Mouse (Mus musculus): ENCODE data around the gene Prdm16. TPM values are rescaled to one million over a fixed set of nuclear protein-coding genes. Genes with fewer than 3 reads are reported as not detected.

The Prdm16 gene
- total RNA-seq, 2 experiments from 2014 or later: 9.1 to 9.9 TPM

GRCm38 (mm10) chr4:154400256-154401171 is 236.2 kb downstream of the Prdm16 start:
- intact Hi-C loops (cut with DNase I): no loop called here

GRCm38 (mm10) chr4:154399634-154400033 is 237.0 kb downstream of the Prdm16 start:
- intact Hi-C loops (cut with DNase I): no loop called here
- DNase-seq: no peak

More at GRCm38 (mm10) chr4:154400256-154401171, 236.2 kb downstream of the Prdm16 start:
- no peak for DNase-seq

- intact Hi-C loops (cut with DNase I): no loop called here
- no peak for DNase-seq
Measured at GRCm38 (mm10) chr4:154396652-154397301, 239.9 kb downstream of the Prdm16 start.

- peak; percentile 29 for DNase-seq
- intact Hi-C loops (cut with DNase I): no loop called here
Measured at GRCm38 (mm10) chr4:154394123-154394722, 242.4 kb downstream of the Prdm16 start.

- intact Hi-C loops (cut with DNase I): no loop called here
- DNase-seq: peak; percentile 67
Measured at GRCm38 (mm10) chr4:154393196-154394122, 243.2 kb downstream of the Prdm16 start.

GRCm38 (mm10) chr4:154392641-154393040 is 244.0 kb downstream of the Prdm16 start:
- intact Hi-C loops (cut with DNase I): no loop called here

GRCm38 (mm10) chr4:154390333-154391080 is 246.2 kb downstream of the Prdm16 start:
- intact Hi-C loops (cut with DNase I): no loop called here
- DNase-seq: peak; percentile 58

More at GRCm38 (mm10) chr4:154392641-154393040, 244.0 kb downstream of the Prdm16 start:
- DNase-seq: no peak

- intact Hi-C loops (cut with DNase I): no loop called here
- DNase-seq: no peak
Measured at GRCm38 (mm10) chr4:154389641-154390040, 247.0 kb downstream of the Prdm16 start.

GRCm38 (mm10) chr4:154386810-154387209 is 249.9 kb downstream of the Prdm16 start:
- DNase-seq: peak; percentile 28
- intact Hi-C loops (cut with DNase I): no loop called here

GRCm38 (mm10) chr4:154385918-154386317 is 250.8 kb downstream of the Prdm16 start:
- DNase-seq: no peak
- intact Hi-C loops (cut with DNase I): no loop called here

- intact Hi-C loops (cut with DNase I): no loop called here
- DNase-seq: no peak
Measured at GRCm38 (mm10) chr4:154385208-154385607, 251.5 kb downstream of the Prdm16 start.

- intact Hi-C loops (cut with DNase I): no loop called here
- no peak for DNase-seq
Measured at GRCm38 (mm10) chr4:154378876-154379275, 257.8 kb downstream of the Prdm16 start.

GRCm38 (mm10) chr4:154375939-154376625 is 260.6 kb downstream of the Prdm16 start:
- DNase-seq: no peak
- intact Hi-C loops (cut with DNase I): no loop called here

GRCm38 (mm10) chr4:154371542-154372247 is 265.0 kb downstream of the Prdm16 start:
- intact Hi-C loops (cut with DNase I): no loop called here
- no peak for DNase-seq

- intact Hi-C loops (cut with DNase I): no loop called here
- DNase-seq: no peak
Measured at GRCm38 (mm10) chr4:154370841-154371240, 265.8 kb downstream of the Prdm16 start.

GRCm38 (mm10) chr4:154369089-154369488 is 267.6 kb downstream of the Prdm16 start:
- intact Hi-C loops (cut with DNase I): no loop called here
- no peak for DNase-seq

GRCm38 (mm10) chr4:154366836-154367235 is 269.8 kb downstream of the Prdm16 start:
- DNase-seq: no peak
- intact Hi-C loops (cut with DNase I): no loop called here

GRCm38 (mm10) chr4:154364752-154365151 is 271.9 kb downstream of the Prdm16 start:
- no peak for DNase-seq
- intact Hi-C loops (cut with DNase I): no loop called here

All from left cerebral cortex, postnatal 4 days (tissue).